Mouse (Mus musculus): Measurements from ENCODE around the gene Mcmbp.

- no peak for TF ChIP-seq CTCF (IDR thresholded peaks at IDR 0.05; ENCODE audit: control insufficient read depth, insufficient read depth, insufficient replicate concordance, low read depth, low read length)
- no peak for TF ChIP-seq POLR2A (IDR thresholded peaks at IDR 0.05; ENCODE audit: control insufficient read depth, low read depth, low read length)
These were observed 5.9 kb upstream of the Mcmbp start for GRCm38 (mm10) chr7:128746151-128746550.
